Mouse (Mus musculus) lung, postnatal 0 days (tissue): ENCODE results near the gene Opn5.

Experiments
- CTCF ChIP-seq: IDR thresholded peaks from 2 replicates; pipeline ENCODE4 v1.5.1; 2016; ENCODE audit warnings: antibody characterized with exemption, mild to moderate bottlenecking
- EP300 ChIP-seq: IDR thresholded peaks from 2 replicates; pipeline ENCODE4 v1.6.1; 2016; ENCODE audit warnings: antibody characterized with exemption, mild to moderate bottlenecking, control low read depth

- TF ChIP-seq CTCF = no peak
- no peak for TF ChIP-seq EP300
These were observed 101.6 kb downstream of the Opn5 start for GRCm38 (mm10) chr17:42509356-42510262.
